Mouse (Mus musculus) urinary bladder, postnatal 25 days (tissue): ENCODE measurements around the gene Mob4.

Source experiments
- DNase-seq: peaks from one replicate; pipeline ENCODE4 v3.0.0; 2022; ENCODE audit warnings: low spot score

Gene Mob4

DNA sequence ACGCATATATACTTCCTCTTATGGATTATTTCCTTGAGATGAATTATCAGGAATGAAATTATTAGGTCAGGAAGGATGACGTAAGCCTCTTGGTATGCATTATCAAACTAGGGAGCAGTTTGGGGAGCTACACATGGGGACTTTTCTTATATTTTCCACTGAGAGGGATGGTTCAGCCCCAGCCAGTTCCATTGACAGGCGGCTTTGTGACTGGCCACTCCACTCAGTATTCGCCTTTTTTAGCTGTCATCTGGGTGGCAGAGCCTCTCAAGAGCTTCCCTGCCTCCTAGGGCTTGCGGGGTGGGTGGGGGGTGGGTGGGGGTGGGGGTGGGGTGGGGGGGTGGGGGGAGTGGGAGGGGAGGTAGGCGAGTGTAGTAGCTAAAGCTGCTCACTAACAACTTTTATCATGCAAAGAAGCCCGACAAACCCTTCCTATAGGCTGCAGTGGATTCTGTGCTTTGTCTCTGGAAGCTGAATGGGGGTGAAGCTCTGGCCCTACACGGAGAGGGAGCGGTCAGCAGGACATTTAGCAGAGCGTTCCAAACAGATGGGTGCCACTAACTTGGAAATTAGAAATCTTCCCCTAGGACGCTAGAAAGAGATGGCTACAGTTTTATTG lies 55.7 kb downstream of the Mob4 start:
- DNase-seq = no peak

DNA sequence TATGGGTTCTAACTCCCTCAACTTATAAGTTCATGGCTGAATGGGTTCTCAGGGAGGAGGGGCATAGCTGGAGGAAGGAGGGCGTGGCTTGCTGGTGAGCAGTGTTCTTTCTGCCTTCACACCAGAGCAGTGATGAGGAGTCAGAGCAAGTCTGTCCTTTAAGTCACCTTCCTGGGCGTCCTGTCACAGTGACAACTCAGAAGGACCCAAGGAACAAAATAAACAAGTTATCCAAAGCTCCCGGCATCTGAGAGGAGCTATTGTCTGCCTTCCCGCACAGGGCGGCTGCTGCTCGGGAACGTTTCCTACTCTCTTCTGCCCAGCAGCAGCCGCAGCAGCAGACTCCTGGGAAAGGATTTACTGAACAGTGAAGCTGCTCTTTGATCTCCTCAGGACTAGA lies 61.0 kb downstream of the Mob4 start:
- DNase-seq = no peak

DNA sequence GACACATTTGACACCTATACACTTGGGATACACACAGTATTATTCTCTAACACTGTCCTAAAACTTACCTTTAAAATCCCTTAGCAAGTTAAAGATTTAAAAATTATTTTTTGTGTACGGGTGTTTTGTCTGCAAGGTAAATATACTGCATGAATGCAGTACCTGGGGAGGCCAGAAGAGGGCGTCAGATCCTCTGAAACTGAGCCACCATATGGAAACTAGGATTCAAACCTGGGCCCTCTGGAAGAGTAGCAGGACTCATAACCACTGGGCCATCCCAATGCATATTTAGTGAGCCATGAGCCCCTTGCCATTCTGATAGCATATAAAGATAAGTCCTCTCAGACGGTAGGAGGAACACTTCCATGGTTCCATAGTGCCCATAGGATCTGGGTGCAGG lies 61.8 kb downstream of the Mob4 start:
- DNase-seq = no peak

GRCm38 (mm10) chr1:55193316-55193715 lies 62.3 kb downstream of the Mob4 start:
- no peak for DNase-seq

GRCm38 (mm10) chr1:55194064-55194915 lies 63.3 kb downstream of the Mob4 start:
- no peak for DNase-seq

DNA sequence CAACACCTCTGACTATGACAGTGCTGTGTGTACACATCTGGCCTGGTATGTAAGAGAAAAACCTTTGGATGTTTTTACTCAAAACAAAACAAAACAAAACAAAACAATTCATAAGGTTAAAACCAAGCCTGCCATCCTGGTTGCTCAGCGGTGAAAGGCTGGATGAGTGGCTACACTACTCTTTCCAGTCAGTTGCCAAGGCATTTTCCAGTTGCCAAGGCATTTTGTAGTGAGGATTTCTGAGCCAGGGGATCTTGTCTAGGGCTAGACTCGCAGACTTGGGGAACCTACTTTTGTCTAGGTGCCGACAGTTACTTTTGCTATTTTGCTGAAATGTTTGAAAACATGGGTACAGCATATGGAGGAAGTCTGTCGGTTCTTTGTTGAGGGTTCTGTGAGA lies 64.0 kb downstream of the Mob4 start:
- DNase-seq = no peak

DNA sequence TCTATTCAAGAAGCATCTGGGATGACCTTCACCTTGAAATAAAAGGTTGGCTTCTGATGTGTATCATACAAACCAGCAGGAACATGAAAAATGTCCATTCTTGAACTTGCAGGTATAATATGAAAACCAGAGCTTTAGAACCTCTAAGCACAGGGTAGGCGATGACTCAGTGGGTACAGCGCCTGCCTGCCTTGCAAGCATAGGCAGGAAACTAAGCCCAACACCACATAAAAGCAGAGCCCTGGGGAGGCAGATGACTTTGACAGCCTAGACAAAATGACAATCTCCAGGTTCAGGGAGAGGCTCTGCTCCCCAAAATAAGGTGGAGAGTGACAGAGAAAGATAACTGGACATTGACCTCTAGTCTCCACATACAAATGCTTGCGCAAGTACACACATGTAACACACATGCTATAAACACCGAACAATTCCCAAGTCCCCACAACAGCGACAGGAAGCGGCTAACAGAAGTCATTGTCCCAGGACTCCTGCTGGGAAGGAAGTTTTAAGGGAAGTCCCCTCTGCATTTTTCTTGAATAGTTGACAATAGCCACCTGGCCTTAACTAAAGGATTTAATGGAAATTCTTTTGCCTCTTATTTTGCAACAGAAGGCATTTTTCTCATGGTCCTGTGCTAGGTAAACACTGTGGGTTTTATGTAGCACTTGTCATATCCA lies 65.4 kb downstream of the Mob4 start:
- DNase-seq = no peak

DNA sequence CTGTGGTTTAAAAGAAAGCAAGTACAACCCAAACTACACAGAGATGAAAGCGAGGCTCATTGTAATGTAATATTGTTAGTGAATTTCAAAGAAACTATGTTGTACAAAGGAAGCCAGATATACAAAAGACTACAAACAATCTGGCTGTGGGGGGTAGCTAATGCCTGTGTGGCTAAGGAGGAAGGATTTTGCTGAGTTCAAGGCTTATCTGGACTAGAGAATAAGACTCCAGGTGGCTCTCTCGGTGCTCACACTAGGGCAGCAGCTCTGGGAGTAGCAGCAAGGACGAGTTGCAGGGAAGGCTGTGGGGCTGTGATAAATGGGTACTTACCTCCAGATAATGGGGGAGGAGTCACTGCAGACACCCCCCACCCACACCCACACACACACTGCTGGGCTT lies 67.7 kb downstream of the Mob4 start:
- DNase-seq = no peak

GRCm38 (mm10) chr1:55201850-55202752 lies 71.1 kb downstream of the Mob4 start:
- DNase-seq = no peak
